In genomic region chr10:126990313-126991056, GRCm38 (mm10) we compare ENCODE assay signal across 8 mouse cellular contexts. TPM values are rescaled to one million over a fixed set of nuclear protein-coding genes. Genes with fewer than 3 reads are reported as not detected.
A peak's percentile ranks its signal among the peaks of the same experiment; 100 is the strongest.
DNase-seq lines count a peak whose midpoint lies in the region; ATAC-seq and TF ChIP-seq lines count a peak whose summit lies in the region.

No protein-coding gene starts in this region.

- peak; percentile 65; the same call in 1 of the 2 replicates for ATAC-seq in heart, embryonic 12.5 days (ENCODE audit: insufficient number of reproducible peaks, low FRiP score)
- ATAC-seq in kidney, embryonic 16.5 days (ENCODE audit: low FRiP score, low TSS enrichment) = peak; percentile 72; the same call in 1 of the 2 replicates

- H3ac ChIP-seq in C2C12 (ENCODE audit: control insufficient read depth, insufficient read length, low read depth) = no peak overlapping the region
- H3ac ChIP-seq in myocyte (ENCODE audit: control insufficient read depth, insufficient read length) = no peak overlapping the region

- WGBS in heart, embryonic 12.5 days = 39% methylated on average over 7 of the region's 7 CpGs
- WGBS in kidney, embryonic 16.5 days = 57% methylated on average over 7 of the region's 7 CpGs
- WGBS in liver, adult 2 months = 51% methylated on average over 7 of the region's 7 CpGs

- peak; percentile 87 for TF ChIP-seq CTCF in C2C12 (IDR thresholded peaks at IDR 0.05; ENCODE audit: control insufficient read depth, insufficient read depth, insufficient read length)
- peak; percentile 96 for TF ChIP-seq CTCF in liver, adult 2 months (IDR thresholded peaks at IDR 0.05; ENCODE audit: low read depth, low read length)

- 0 out of 2 replicates have a peak overlapping the region, but pooled peaks have one; percentile 23 for H3K9ac ChIP-seq in heart, embryonic 12.5 days
- H3K9ac ChIP-seq in kidney, embryonic 16.5 days (replicated peaks; ENCODE audit: low read length) = no peak overlapping the region; the same call in 1 of the 2 replicates
- H3K9ac ChIP-seq in liver, adult 2 months (ENCODE audit: low read depth, low read length) = no peak overlapping the region

- peak; percentile 95 for DNase-seq in brain, adult 2 months (ENCODE audit: low read depth, low spot score)
- peak; percentile 66 for DNase-seq in fat pad, adult 2 months (ENCODE audit: extremely low read depth, low read depth, low spot score)
- DNase-seq in liver, adult 2 months (ENCODE audit: extremely low read depth, low read depth, low spot score) = peak; percentile 69
- peak; percentile 80 to 94 for DNase-seq in spleen, postnatal 4 days (ENCODE audit: low spot score in 2 of 2)

- peak overlapping the region; percentile 75 for H3K27ac ChIP-seq in heart, embryonic 12.5 days (ENCODE audit: poor library complexity, severe bottlenecking)
- 0 out of 2 replicates have a peak overlapping the region, but pooled peaks have one; percentile 17 for H3K27ac ChIP-seq in kidney, embryonic 16.5 days (ENCODE audit: low read length)
- H3K27ac ChIP-seq in liver, adult 2 months (replicated peaks; ENCODE audit: insufficient read depth, low read depth, low read length) = no peak overlapping the region

- H3K27me3 ChIP-seq in C2C12 (ENCODE audit: control insufficient read depth, insufficient read depth, insufficient read length) (no peaks in the 10 kb centered on the region), myocyte (ENCODE audit: control insufficient read depth, insufficient read depth, insufficient read length) (no peaks in the 10 kb centered on the region)
- H3K27me3 ChIP-seq in heart, embryonic 12.5 days (replicated peaks) = no peaks in the 10 kb centered on the region
- H3K27me3 ChIP-seq in kidney, embryonic 16.5 days (ENCODE audit: insufficient read depth, low read length) = no peaks in the 10 kb centered on the region
- no peaks in the 10 kb centered on the region for H3K27me3 ChIP-seq in liver, adult 2 months (ENCODE audit: control insufficient read depth, insufficient read depth, low read length)

- H3K36me3 ChIP-seq in C2C12 (ENCODE audit: control insufficient read depth, insufficient read depth) = peaks cover 44% of the 10 kb centered on the region
- peaks cover 44% of the 10 kb centered on the region for H3K36me3 ChIP-seq in heart, embryonic 12.5 days
- H3K36me3 ChIP-seq in kidney, embryonic 16.5 days (ENCODE audit: insufficient read depth, low read length) = peaks cover 40% of the 10 kb centered on the region
- H3K36me3 ChIP-seq in liver, adult 2 months (ENCODE audit: control insufficient read depth, insufficient read depth, low read length) = peaks cover 25% of the 10 kb centered on the region
- peaks cover 34% of the 10 kb centered on the region for H3K36me3 ChIP-seq in myocyte (ENCODE audit: control insufficient read depth, insufficient read depth)

- H3K4me3 ChIP-seq in C2C12 (ENCODE audit: insufficient read depth, poor library complexity, severe bottlenecking) (no peak overlapping the region), myocyte (no peak overlapping the region)
- H3K4me3 ChIP-seq in heart, embryonic 12.5 days = no peak overlapping the region
- no peak overlapping the region for H3K4me3 ChIP-seq in kidney, embryonic 16.5 days (ENCODE audit: low read length)
- H3K4me3 ChIP-seq in liver, adult 2 months (ENCODE audit: insufficient read depth, low read depth, low read length) = no peak overlapping the region

- H3K4me1 ChIP-seq in heart, embryonic 12.5 days (replicated peaks) = peaks cover 61% of the 10 kb centered on the region
- H3K4me1 ChIP-seq in kidney, embryonic 16.5 days (ENCODE audit: insufficient read depth, low read length) = peaks cover 48% of the 10 kb centered on the region
- peaks cover 19% of the 10 kb centered on the region for H3K4me1 ChIP-seq in liver, adult 2 months (ENCODE audit: control insufficient read depth, insufficient read depth, low read length)

- H3K4me2 ChIP-seq in heart, embryonic 12.5 days = no peak overlapping the region; the same call in 1 of the 2 replicates
- H3K4me2 ChIP-seq in kidney, embryonic 16.5 days (replicated peaks; ENCODE audit: low read depth, low read length) = no peak overlapping the region
- no peak overlapping the region for H3K4me2 ChIP-seq in myocyte (ENCODE audit: low read depth)

- TF ChIP-seq POLR2A in liver, adult 2 months (IDR thresholded peaks at IDR 0.05; ENCODE audit: extremely low read depth, insufficient read depth, low read length) = no peak
- TF ChIP-seq POLR2A in myocyte (IDR thresholded peaks at IDR 0.05; ENCODE audit: insufficient read length, low read depth) = peak; percentile 19

- H3K79me2 ChIP-seq in C2C12 (ENCODE audit: control insufficient read depth, insufficient read depth) (peaks cover 63% of the 10 kb centered on the region), myocyte (ENCODE audit: control insufficient read depth, insufficient read depth) (peaks cover 68% of the 10 kb centered on the region)
- peaks cover 45% of the 10 kb centered on the region for H3K79me2 ChIP-seq in liver, adult 2 months (ENCODE audit: control insufficient read depth, insufficient read depth, low read length)

- H3K9me3 ChIP-seq in heart, embryonic 12.5 days (replicated peaks) = no peaks in the 10 kb centered on the region
- no peaks in the 10 kb centered on the region for H3K9me3 ChIP-seq in kidney, embryonic 16.5 days (ENCODE audit: low read length)

- peaks cover 34% of the 10 kb centered on the region for H3K79me3 ChIP-seq in C2C12 (ENCODE audit: low read depth)

TF ChIP-seq in C2C12, 6 proteins besides CTCF, POLR2A, EP300 and RAD21:
- TF ChIP-seq MYOD1 (IDR thresholded peaks at IDR 0.05; ENCODE audit: control insufficient read depth, insufficient read length, low read depth) (no peak), CEBPB (IDR thresholded peaks at IDR 0.05; ENCODE audit: low read depth) (no peak), MYOG (IDR thresholded peaks at IDR 0.05; ENCODE audit: control insufficient read depth, extremely low read depth, insufficient read length) (no peak), FOSL1 (IDR thresholded peaks at IDR 0.05; ENCODE audit: insufficient read depth, low read length, poor library complexity, severe bottlenecking) (no peak), USF1 (IDR thresholded peaks at IDR 0.05; ENCODE audit: low read depth) (no peak), MAX (IDR thresholded peaks at IDR 0.05) (no peak)
TF ChIP-seq in C2C12: peak in this region for 0.

TF ChIP-seq in myocyte, 11 proteins besides CTCF, POLR2A, EP300 and RAD21:
- TF ChIP-seq MAX (IDR thresholded peaks at IDR 0.05; ENCODE audit: low read depth) (no peak), POLR2AphosphoS2 (IDR thresholded peaks at IDR 0.05; ENCODE audit: insufficient read length, low read depth) (peak; percentile 24), USF1 (IDR thresholded peaks at IDR 0.05; ENCODE audit: low read depth) (no peak), TCF3 (IDR thresholded peaks at IDR 0.05; ENCODE audit: insufficient read length, low read depth) (no peak), CEBPB (IDR thresholded peaks at IDR 0.05; ENCODE audit: insufficient read depth, poor library complexity, severe bottlenecking) (0 out of 2 replicates have a peak, but pooled peaks have one; percentile 7), MYOG (IDR thresholded peaks at IDR 0.05; ENCODE audit: control insufficient read depth in 1 of 3, insufficient read depth in 1 of 3, insufficient read length in 2 of 3, low read depth in 2 of 3) (no peak), TCF12 (IDR thresholded peaks at IDR 0.05; ENCODE audit: insufficient read depth, poor library complexity, severe bottlenecking) (no peak), E2F4 (IDR thresholded peaks at IDR 0.05; ENCODE audit: insufficient read depth) (no peak), MYOD1 (IDR thresholded peaks at IDR 0.05; ENCODE audit: control insufficient read depth in 1 of 3, insufficient read length in 2 of 3, low read depth in 2 of 3) (no peak), REST (IDR thresholded peaks at IDR 0.05; ENCODE audit: insufficient read depth, insufficient read length) (no peak)

RNA-seq across cellular contexts. Expression of gene Avil, which starts 10.0 kb away (rescaled TPM):
- polyA plus RNA-seq in C2C12 (2012; fragmentation: generic; extraction: Trizol) = 0.13 TPM
- polyA plus RNA-seq in heart, embryonic 12.5 days (2016; fragmentation: Nextera tagmentation; extraction: Ambion mirVana) = 0.19 and 0.22 TPM in 2 replicates
- 0.17 and 0.22 TPM in 2 replicates for polyA plus RNA-seq in kidney, embryonic 16.5 days (2015; fragmentation: Nextera tagmentation; extraction: Ambion mirVana)
- 0.09 and 0.20 TPM in 2 replicates for total RNA-seq in liver, adult 2 months (2014; rRNA removed)
- polyA plus RNA-seq in liver, adult 2 months (2012; rRNA removed) = 0.06 TPM in 1 of 2 replicates, not detected in the other
- 33.3 TPM for polyA plus RNA-seq in myocyte (2012; fragmentation: generic; extraction: Trizol)

RNA-seq across cellular contexts. Expression of gene Ctdsp2, which starts 12.0 kb away (rescaled TPM):
- polyA plus RNA-seq in C2C12 (2012; fragmentation: generic; extraction: Trizol) (57.5 TPM), myocyte (2012; fragmentation: generic; extraction: Trizol) (65.0 TPM)
- 54.0 and 54.6 TPM in 2 replicates for polyA plus RNA-seq in heart, embryonic 12.5 days (2016; fragmentation: Nextera tagmentation; extraction: Ambion mirVana)
- polyA plus RNA-seq in kidney, embryonic 16.5 days (2015; fragmentation: Nextera tagmentation; extraction: Ambion mirVana) = 70.5 and 76.1 TPM in 2 replicates
- total RNA-seq in liver, adult 2 months (2014; rRNA removed) = 18.4 and 25.7 TPM in 2 replicates
- polyA plus RNA-seq in liver, adult 2 months (2012; rRNA removed) = 23.1 and 29.3 TPM in 2 replicates

RNA-seq across cellular contexts. Expression of gene Tsfm, which starts 40.2 kb away (rescaled TPM):
- polyA plus RNA-seq in C2C12 (2012; fragmentation: generic; extraction: Trizol) = 66.0 TPM
- polyA plus RNA-seq in heart, embryonic 12.5 days (2016; fragmentation: Nextera tagmentation; extraction: Ambion mirVana) = 99.2 and 99.4 TPM in 2 replicates
- polyA plus RNA-seq in kidney, embryonic 16.5 days (2015; fragmentation: Nextera tagmentation; extraction: Ambion mirVana) = 102 and 103 TPM in 2 replicates
- 21.6 and 26.3 TPM in 2 replicates for total RNA-seq in liver, adult 2 months (2014; rRNA removed)
- polyA plus RNA-seq in liver, adult 2 months (2012; rRNA removed) = 17.4 and 18.2 TPM in 2 replicates
- polyA plus RNA-seq in myocyte (2012; fragmentation: generic; extraction: Trizol) = 53.7 TPM

RNA-seq across cellular contexts. Expression of gene Mettl1, which starts 50.7 kb away (rescaled TPM):
- polyA plus RNA-seq in C2C12 (2012; fragmentation: generic; extraction: Trizol) (31.3 TPM), myocyte (2012; fragmentation: generic; extraction: Trizol) (17.2 TPM)
- polyA plus RNA-seq in heart, embryonic 12.5 days (2016; fragmentation: Nextera tagmentation; extraction: Ambion mirVana) = 37.0 and 37.1 TPM in 2 replicates
- 52.8 and 58.2 TPM in 2 replicates for polyA plus RNA-seq in kidney, embryonic 16.5 days (2015; fragmentation: Nextera tagmentation; extraction: Ambion mirVana)
- total RNA-seq in liver, adult 2 months (2014; rRNA removed) = 5.2 and 6.1 TPM in 2 replicates
- 9.1 and 17.9 TPM in 2 replicates for polyA plus RNA-seq in liver, adult 2 months (2012; rRNA removed)

RNA-seq across cellular contexts. Expression of gene Eef1akmt3, which starts 50.8 kb away (rescaled TPM):
- polyA plus RNA-seq in C2C12 (2012; fragmentation: generic; extraction: Trizol) (0.22 TPM), myocyte (2012; fragmentation: generic; extraction: Trizol) (0.11 TPM)
- 0.14 and 0.18 TPM in 2 replicates for polyA plus RNA-seq in heart, embryonic 12.5 days (2016; fragmentation: Nextera tagmentation; extraction: Ambion mirVana)
- 0.76 and 0.94 TPM in 2 replicates for polyA plus RNA-seq in kidney, embryonic 16.5 days (2015; fragmentation: Nextera tagmentation; extraction: Ambion mirVana)
- not detected in 2 replicates for total RNA-seq in liver, adult 2 months (2014; rRNA removed)
- polyA plus RNA-seq in liver, adult 2 months (2012; rRNA removed) = 0.09 TPM in 1 of 2 replicates, not detected in the other

Comparison
In these comparisons a context has a peak if more than half of its experiments do, and no peak if none do; other contexts are left out.
1. RNA of gene Avil, which starts 10.0 kb away (polyA plus RNA-seq): 33.3 TPM in myocyte (single experiment); 0.19 to 0.22 TPM in heart, embryonic 12.5 days, 0.17 to 0.22 TPM in kidney, embryonic 16.5 days, 0.13 TPM in C2C12 (single experiment) and 0.06 TPM in liver, adult 2 months; every median in the first group is over 10 times any median in the second.
2. Peak in every context shown above with its lines, with median percentiles within 50 percentile points of each other: DNase-seq.